Mouse (Mus musculus) layer of hippocampus, adult 9-10 months (tissue): Measurements from ENCODE around the gene Plekhm1.
"Not testable (repeated sequence)": the region's sequence is repeated elsewhere in the genome, so short reads cannot be mapped to it uniquely, and the experiment has no call there.

ENCODE experiments used
- DNase-seq: peaks from one replicate; pipeline ENCODE4 v3.0.0; 2022; ENCODE audit warnings: low spot score

Plekhm1 gene

GRCm38 (mm10) chr11:103339414-103340119, 72.9 kb downstream of the Plekhm1 start:
- DNase-seq = no peak

GRCm38 (mm10) chr11:103338671-103339070, 73.8 kb downstream of the Plekhm1 start:
- DNase-seq = no peak

GRCm38 (mm10) chr11:103338119-103338518, 74.4 kb downstream of the Plekhm1 start:
- no peak for DNase-seq

GRCm38 (mm10) chr11:103337180-103337579, 75.3 kb downstream of the Plekhm1 start:
- no peak for DNase-seq

- DNase-seq = no peak
Measured at GRCm38 (mm10) chr11:103335561-103335960, 76.9 kb downstream of the Plekhm1 start.

- DNase-seq = no peak
Measured at GRCm38 (mm10) chr11:103334925-103335324, 77.6 kb downstream of the Plekhm1 start.

GRCm38 (mm10) chr11:103333719-103334398, 78.6 kb downstream of the Plekhm1 start:
- DNase-seq = no peak

- DNase-seq = no peak
Measured at GRCm38 (mm10) chr11:103332890-103333651, 79.4 kb downstream of the Plekhm1 start.

GRCm38 (mm10) chr11:103332186-103332889, 80.1 kb downstream of the Plekhm1 start:
- DNase-seq = peak; percentile 72

GRCm38 (mm10) chr11:103331502-103332185, 80.8 kb downstream of the Plekhm1 start:
- no peak for DNase-seq

GRCm38 (mm10) chr11:103330651-103331319, 81.7 kb downstream of the Plekhm1 start:
- no peak for DNase-seq

- DNase-seq = peak; percentile 73
Measured at GRCm38 (mm10) chr11:103326950-103327349, 85.5 kb downstream of the Plekhm1 start.

- peak; percentile 55 for DNase-seq
Measured at GRCm38 (mm10) chr11:103325172-103325571, 87.3 kb downstream of the Plekhm1 start.

- DNase-seq = no peak
Measured at GRCm38 (mm10) chr11:103324723-103325122, 87.8 kb downstream of the Plekhm1 start.

GRCm38 (mm10) chr11:103322832-103323231, 89.7 kb downstream of the Plekhm1 start:
- DNase-seq = not testable (repeated sequence)

- no peak for DNase-seq
Measured at GRCm38 (mm10) chr11:103320646-103321045, 91.8 kb downstream of the Plekhm1 start.

GRCm38 (mm10) chr11:103320196-103320595, 92.3 kb downstream of the Plekhm1 start:
- DNase-seq = no peak

GRCm38 (mm10) chr11:103318042-103318441, 94.4 kb downstream of the Plekhm1 start:
- DNase-seq = no peak

GRCm38 (mm10) chr11:103315379-103315778, 97.1 kb downstream of the Plekhm1 start:
- DNase-seq = no peak

GRCm38 (mm10) chr11:103314736-103315374, 97.6 kb downstream of the Plekhm1 start:
- DNase-seq = no peak
